Mouse (Mus musculus) embryonic facial prominence, embryonic 15.5 days (tissue): ENCODE results near the gene Spaar. TPM values are rescaled to one million over a fixed set of nuclear protein-coding genes. Genes with fewer than 3 reads are reported as not detected.

ENCODE experiments used
- ATAC-seq: fragments of 200-750 bp; cut with Nextera tagmentation; 2 replicates; pipeline ENCODE4 v1.8.0; 2017; ENCODE audit warnings: low read depth, moderate TSS enrichment; ENCODE audit not compliant: insufficient number of reproducible peaks, low FRiP score, low TSS enrichment
- H3K27ac ChIP-seq: fragments of 300-500 bp; sonication (generic); replicated peaks from 2 replicates; pipeline ENCODE4 v1.5.1; 2015; ENCODE audit warnings: mild to moderate bottlenecking, inconsistent platforms
- H3K27me3 ChIP-seq: fragments of 300-500 bp; sonication (generic); 2 replicates; pipeline ENCODE4 v1.6.1; 2015; ENCODE audit warnings: inconsistent platforms
- H3K36me3 ChIP-seq: fragments of 300-500 bp; sonication (generic); 2 replicates; pipeline ENCODE4 v1.6.1; 2015; ENCODE audit warnings: mild to moderate bottlenecking, inconsistent platforms
- H3K4me1 ChIP-seq: fragments of 300-500 bp; sonication (generic); 2 replicates; pipeline ENCODE4 v1.6.1; 2015; ENCODE audit warnings: inconsistent platforms
- H3K4me2 ChIP-seq: fragments of 300-500 bp; sonication (generic); replicated peaks from 2 replicates; pipeline ENCODE4 v1.6.1; 2015; ENCODE audit warnings: mild to moderate bottlenecking, inconsistent platforms
- H3K4me3 ChIP-seq: fragments of 300-500 bp; sonication (generic); replicated peaks from 2 replicates; pipeline ENCODE4 v1.5.1; 2015; ENCODE audit warnings: mild to moderate bottlenecking, inconsistent platforms
- H3K9ac ChIP-seq: fragments of 300-500 bp; sonication (generic); 2 replicates; pipeline ENCODE4 v1.6.1; 2015; ENCODE audit warnings: inconsistent platforms
- H3K9me3 ChIP-seq: fragments of 300-500 bp; sonication (generic); replicated peaks from 2 replicates; pipeline ENCODE4 v1.6.1; 2016; ENCODE audit warnings: inconsistent platforms
- WGBS: fragments of 180-500 bp; shearing (Covaris S2); methylation state at CpG from one replicate; pipeline ENCODE4 v1.1.7; 2015; 5-methylcytosine and 5-hydroxymethylcytosine counted together
- polyA plus RNA-seq: library from polyadenylated mRNA; unstranded; fragments of >200 nt; fragmentation: Nextera tagmentation; extraction: Ambion mirVana; gene quantifications from 2 replicates; pipeline ENCODE4 v1.2.1, GENCODE M21; 2015

The Spaar gene
- polyA plus RNA-seq, 1 experiment from 2014 or later, result 0.31 TPM

GRCm38 (mm10) chr4:43729126-43729525, 708 bp upstream of the Spaar start:
- peak overlapping the region; percentile 22; the same call in 1 of the 2 replicates for H3K27ac ChIP-seq
- H3K4me3 ChIP-seq, result no peak overlapping the region
- H3K9ac ChIP-seq, result no peak overlapping the region
- H3K27me3 ChIP-seq, result no peaks in the 10 kb centered on the region
- H3K4me1 ChIP-seq, result peaks cover 37% of the 10 kb centered on the region
- no peaks in the 10 kb centered on the region for H3K36me3 ChIP-seq
- H3K4me2 ChIP-seq, result no peak overlapping the region
- no peak for ATAC-seq
- no peaks in the 10 kb centered on the region for H3K9me3 ChIP-seq
- 59% methylated on average over 3 of the region's 3 CpGs for WGBS

GRCm38 (mm10) chr4:43730750-43731297, 990 bp downstream of the Spaar start:
- Histone ChIP-seq H3K27me3 (no peaks in the 10 kb centered on the region), H3K4me1 (peaks cover 37% of the 10 kb centered on the region), H3K4me3 (no peak overlapping the region), H3K4me2 (no peak overlapping the region), H3K9ac (no peak overlapping the region), H3K9me3 (no peaks in the 10 kb centered on the region), H3K27ac (no peak overlapping the region), H3K36me3 (no peaks in the 10 kb centered on the region)
- no peak for ATAC-seq
- WGBS, result 76% methylated on average over 21 of the region's 21 CpGs

- Histone ChIP-seq H3K27ac (no peak overlapping the region), H3K4me2 (no peak overlapping the region), H3K4me1 (peaks cover 25% of the 10 kb centered on the region), H3K9ac (no peak overlapping the region), H3K36me3 (no peaks in the 10 kb centered on the region), H3K4me3 (no peak overlapping the region), H3K27me3 (no peaks in the 10 kb centered on the region), H3K9me3 (no peaks in the 10 kb centered on the region)
- ATAC-seq, result no peak
- WGBS, result 19% methylated on average over 1 of the region's 1 CpGs
Measured at GRCm38 (mm10) chr4:43732171-43732570, 2.3 kb downstream of the Spaar start.

- Histone ChIP-seq H3K4me1 (peaks cover 15% of the 10 kb centered on the region), H3K4me2 (no peak overlapping the region), H3K9ac (no peak overlapping the region), H3K27me3 (no peaks in the 10 kb centered on the region), H3K4me3 (no peak overlapping the region), H3K27ac (no peak overlapping the region), H3K36me3 (no peaks in the 10 kb centered on the region), H3K9me3 (no peaks in the 10 kb centered on the region)
- WGBS, result 77% methylated on average over 5 of the region's 5 CpGs
- no peak for ATAC-seq
Measured at GRCm38 (mm10) chr4:43733186-43733585, 3.4 kb downstream of the Spaar start.

- 57% methylated on average over 6 of the region's 6 CpGs for WGBS
- Histone ChIP-seq H3K27me3 (no peaks in the 10 kb centered on the region), H3K36me3 (no peaks in the 10 kb centered on the region), H3K4me1 (no peaks in the 10 kb centered on the region), H3K4me3 (no peak overlapping the region), H3K4me2 (no peak overlapping the region), H3K9ac (no peak overlapping the region), H3K9me3 (no peaks in the 10 kb centered on the region), H3K27ac (no peak overlapping the region)
- no peak for ATAC-seq
Measured at GRCm38 (mm10) chr4:43737144-43737543, 7.3 kb downstream of the Spaar start.

DNA sequence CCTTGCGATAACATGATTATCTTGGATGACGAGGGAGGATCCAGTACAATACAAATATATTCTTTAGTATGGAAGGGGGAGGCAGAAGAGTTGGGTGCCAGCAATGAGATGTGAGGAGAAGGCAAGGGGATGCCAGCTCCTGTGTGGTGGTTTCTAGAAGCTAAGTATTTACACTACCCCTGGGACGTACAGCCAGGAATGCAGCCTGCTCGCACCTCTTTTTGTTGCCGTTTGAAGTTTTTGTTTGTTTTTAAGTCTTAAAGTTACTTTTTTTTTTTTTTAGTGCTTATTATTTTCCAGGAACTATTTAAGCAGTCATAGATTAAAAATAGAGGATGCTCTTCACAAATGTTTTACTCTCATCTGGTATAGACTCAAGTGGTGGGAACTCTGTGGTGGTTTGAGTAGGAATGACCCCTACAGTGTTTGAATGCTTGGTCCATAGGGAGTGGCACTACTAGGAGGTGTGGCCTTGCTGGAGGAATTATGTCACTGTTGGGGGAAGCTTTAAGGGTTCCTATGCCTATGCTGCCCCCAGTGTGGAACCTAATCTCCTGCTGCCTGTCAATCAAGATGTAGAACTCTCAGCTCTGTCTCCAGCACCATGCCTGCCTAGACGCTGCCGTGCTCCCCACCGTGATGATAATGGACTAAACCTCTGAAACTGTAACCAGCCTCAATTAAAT, 9.3 kb downstream of the Spaar start:
- no peaks in the 10 kb centered on the region for H3K9me3 ChIP-seq
- no peak overlapping the region for H3K27ac ChIP-seq
- H3K9ac ChIP-seq, result no peak overlapping the region
- H3K4me1 ChIP-seq, result no peaks in the 10 kb centered on the region
- no peak for ATAC-seq
- H3K27me3 ChIP-seq, result no peaks in the 10 kb centered on the region
- H3K4me3 ChIP-seq, result no peak overlapping the region
- 74% methylated on average over 8 of the region's 8 CpGs for WGBS
- no peaks in the 10 kb centered on the region for H3K36me3 ChIP-seq
- H3K4me2 ChIP-seq, result no peak overlapping the region

DNA sequence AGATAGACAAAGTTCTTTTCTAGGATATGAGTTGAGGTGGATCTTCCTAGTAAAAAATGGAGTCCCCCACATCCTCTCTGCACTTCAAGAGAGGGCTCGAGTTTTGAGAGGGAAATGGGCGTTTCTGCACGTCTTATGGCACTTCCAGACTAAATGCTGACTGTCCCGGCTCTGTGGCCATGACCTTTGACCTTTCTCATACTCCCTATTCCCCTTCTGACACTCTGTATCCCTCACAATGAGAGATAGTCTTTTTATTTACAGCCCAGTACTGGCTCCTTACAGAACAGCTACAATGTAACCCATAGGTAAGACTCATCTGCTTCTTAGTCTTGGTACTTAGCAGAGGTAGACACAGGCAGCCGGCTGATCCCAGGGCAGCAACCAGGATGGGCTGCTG, 11.7 kb downstream of the Spaar start:
- Histone ChIP-seq H3K9me3 (no peaks in the 10 kb centered on the region), H3K9ac (no peak overlapping the region), H3K4me1 (no peaks in the 10 kb centered on the region), H3K4me2 (no peak overlapping the region), H3K27me3 (no peaks in the 10 kb centered on the region), H3K4me3 (no peak overlapping the region), H3K36me3 (no peaks in the 10 kb centered on the region), H3K27ac (no peak overlapping the region)
- ATAC-seq, result no peak
- 53% methylated on average over 5 of the region's 5 CpGs for WGBS

GRCm38 (mm10) chr4:43742637-43743036, 12.8 kb downstream of the Spaar start:
- no peaks in the 10 kb centered on the region for H3K9me3 ChIP-seq
- H3K27me3 ChIP-seq, result no peaks in the 10 kb centered on the region
- H3K4me3 ChIP-seq, result no peak overlapping the region
- H3K36me3 ChIP-seq, result no peaks in the 10 kb centered on the region
- no peak overlapping the region for H3K9ac ChIP-seq
- ATAC-seq, result no peak
- H3K4me1 ChIP-seq, result no peaks in the 10 kb centered on the region
- 34% methylated on average over 4 of the region's 4 CpGs for WGBS
- no peak overlapping the region for H3K4me2 ChIP-seq
- H3K27ac ChIP-seq, result no peak overlapping the region

- Histone ChIP-seq H3K9me3 (no peaks in the 10 kb centered on the region), H3K27me3 (no peaks in the 10 kb centered on the region), H3K9ac (no peak overlapping the region), H3K27ac (no peak overlapping the region), H3K4me1 (no peaks in the 10 kb centered on the region), H3K4me2 (no peak overlapping the region), H3K4me3 (no peak overlapping the region), H3K36me3 (no peaks in the 10 kb centered on the region)
- ATAC-seq, result no peak
- 52% methylated on average over 1 of the region's 1 CpGs for WGBS
Measured at GRCm38 (mm10) chr4:43743099-43743498, 13.3 kb downstream of the Spaar start.

DNA sequence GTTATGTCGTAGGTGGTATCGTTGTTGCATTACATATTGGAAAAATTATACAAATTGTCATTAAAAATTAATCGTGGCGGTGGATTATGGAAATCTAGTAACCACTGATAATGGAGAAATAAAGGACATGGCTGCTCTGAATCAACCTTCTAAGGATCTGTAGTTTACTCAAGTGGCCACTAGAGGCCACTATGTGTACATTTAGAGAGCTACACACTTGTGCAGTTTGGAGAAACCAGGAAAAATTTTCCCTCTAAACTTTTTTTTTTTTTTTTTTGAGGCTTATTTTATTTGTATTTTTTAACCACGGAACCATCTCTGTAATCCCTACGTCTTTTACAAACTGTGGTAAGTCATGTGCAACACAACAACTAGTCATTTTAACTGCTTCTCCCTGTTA, 15.4 kb downstream of the Spaar start:
- Histone ChIP-seq H3K4me2 (no peak overlapping the region), H3K9me3 (no peaks in the 10 kb centered on the region), H3K36me3 (no peaks in the 10 kb centered on the region), H3K9ac (no peak overlapping the region), H3K27me3 (no peaks in the 10 kb centered on the region), H3K4me3 (no peak overlapping the region), H3K4me1 (no peaks in the 10 kb centered on the region), H3K27ac (no peak overlapping the region)
- no peak for ATAC-seq
- 9% methylated on average over 6 of the region's 6 CpGs for WGBS

DNA sequence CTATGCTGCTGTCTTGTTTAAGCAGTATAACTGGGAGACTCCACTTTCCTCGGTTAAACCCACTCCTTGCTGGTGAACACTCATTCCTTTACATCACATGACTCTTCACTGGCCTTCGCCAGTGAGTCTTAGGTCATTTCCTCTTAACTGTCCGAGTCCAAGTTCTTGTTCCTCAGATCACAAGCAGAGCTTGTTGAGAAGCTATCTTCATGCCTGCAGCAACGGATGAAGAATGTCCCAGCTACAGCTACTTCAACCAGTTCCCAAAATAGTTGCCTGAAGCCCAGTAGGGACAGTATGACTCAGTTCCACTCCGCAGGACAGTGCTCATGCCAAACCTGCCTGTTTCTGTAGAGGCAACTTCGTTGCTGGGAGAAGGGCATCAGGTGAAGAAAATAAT, 27.4 kb downstream of the Spaar start:
- H3K4me2 ChIP-seq, result no peak overlapping the region
- H3K27me3 ChIP-seq, result no peaks in the 10 kb centered on the region
- H3K9ac ChIP-seq, result no peak overlapping the region
- peaks cover 11% of the 10 kb centered on the region for H3K4me1 ChIP-seq
- no peaks in the 10 kb centered on the region for H3K9me3 ChIP-seq
- H3K27ac ChIP-seq, result no peak overlapping the region
- H3K36me3 ChIP-seq, result no peaks in the 10 kb centered on the region
- ATAC-seq, result no peak
- 64% methylated on average over 6 of the region's 6 CpGs for WGBS
- H3K4me3 ChIP-seq, result no peak overlapping the region
